Mouse (Mus musculus) CH12.LX (cell line): ENCODE measurements around the gene Asic2. TPM values are rescaled to one million over a fixed set of nuclear protein-coding genes. Genes with fewer than 3 reads are reported as not detected.

ENCODE experiments used
- DNase-seq: peaks from one replicate; pipeline ENCODE4 v3.0.0-alpha.2; 2013; ENCODE audit errors: extremely low read depth
- H3K27ac ChIP-seq: 2 replicates; pipeline ENCODE4 v1.5.1; 2012; ENCODE audit warnings: low read depth, mild to moderate bottlenecking, control low read depth, moderate library complexity; ENCODE audit not compliant: insufficient read depth
- H3K27me3 ChIP-seq: replicated peaks from 2 replicates; pipeline ENCODE3; 2012; ENCODE audit warnings: inconsistent platforms
- H3K36me3 ChIP-seq, 2 experiments: replicated peaks in 1 of 2; 2 replicates each; pipeline versions ENCODE3 to v1.6.1; 2012; ENCODE audit warnings: inconsistent platforms in 1 of 2, low read length in 1 of 2, mild to moderate bottlenecking in 1 of 2, mixed read lengths in 1 of 2, moderate library complexity in 1 of 2; ENCODE audit not compliant: control insufficient read depth in 1 of 2, insufficient read depth in 1 of 2
- H3K4me1 ChIP-seq, 2 experiments: 2 replicates each; pipeline ENCODE4 v1.6.1; 2012; ENCODE audit warnings: inconsistent platforms in 1 of 2, moderate library complexity in 1 of 2; ENCODE audit not compliant: insufficient read depth in 2 of 2, control insufficient read depth in 1 of 2
- H3K4me2 ChIP-seq: 2 replicates; pipeline ENCODE4 v1.6.1; 2012; ENCODE audit warnings: low read depth, mild to moderate bottlenecking, control low read depth; ENCODE audit not compliant: poor library complexity, insufficient read depth, severe bottlenecking
- H3K4me3 ChIP-seq, 3 experiments: fragments of 150-350 bp in 1 of 3; sonication (generic) in 1 of 3; replicated peaks in 1 of 3; 2 replicates each; pipeline versions ENCODE3 to v1.5.1; 2011 to 2012; ENCODE audit warnings: low read depth in 2 of 3, low read length in 2 of 3, mild to moderate bottlenecking in 2 of 3, moderate library complexity in 2 of 3, control low read depth in 1 of 3, improper control_type of control experiment in 1 of 3, inconsistent platforms in 1 of 3, mixed read lengths in 1 of 3; ENCODE audit not compliant: poor library complexity in 1 of 3
- H3K79me2 ChIP-seq: replicated peaks from 2 replicates; pipeline ENCODE4 v1.6.1; 2012; ENCODE audit warnings: mild to moderate bottlenecking, moderate library complexity; ENCODE audit not compliant: control insufficient read depth, poor library complexity, insufficient read depth, severe bottlenecking; ENCODE audit errors: extremely low read depth
- H3K9ac ChIP-seq: 2 replicates; pipeline ENCODE4 v1.6.1; 2012; ENCODE audit warnings: low read depth, mild to moderate bottlenecking, control low read depth, moderate library complexity; ENCODE audit not compliant: insufficient read depth
- H3K9me3 ChIP-seq: replicated peaks from 2 replicates; pipeline ENCODE3; 2012; ENCODE audit warnings: low read length, inconsistent platforms, mixed read lengths
- CHD1 ChIP-seq: IDR thresholded peaks from 2 replicates; pipeline ENCODE4 v1.6.1; 2012; ENCODE audit warnings: low read depth, low read length, improper control_type of control experiment, inconsistent platforms
- CHD2 ChIP-seq: IDR thresholded peaks from 2 replicates; pipeline ENCODE4 v1.6.1; 2011; ENCODE audit warnings: low read length, improper control_type of control experiment
- CTCF ChIP-seq, 2 experiments: IDR thresholded peaks in 1 of 2; conservative IDR thresholded peaks in 1 of 2; 2 replicates each; pipeline ENCODE4 v1.5.1; 2011 to 2012; ENCODE audit warnings: low read depth in 2 of 2, low read length in 2 of 2, improper control_type of control experiment in 1 of 2, inconsistent platforms in 1 of 2, mild to moderate bottlenecking in 1 of 2, moderate library complexity in 1 of 2
- EP300 ChIP-seq: IDR thresholded peaks from 2 replicates; pipeline ENCODE4 v1.6.1; 2011; ENCODE audit warnings: low read length, improper control_type of control experiment
- ETS1 ChIP-seq: conservative IDR thresholded peaks from 2 replicates; pipeline ENCODE4 v1.6.1; 2012; ENCODE audit warnings: low read depth, mild to moderate bottlenecking, inconsistent platforms, low read length, improper control_type of control experiment, moderate library complexity
- GABPA ChIP-seq: IDR thresholded peaks from 2 replicates; pipeline ENCODE4 v1.6.1; 2012; ENCODE audit warnings: low read depth, low read length, improper control_type of control experiment, inconsistent platforms; ENCODE audit not compliant: insufficient replicate concordance
- IRF4 ChIP-seq: IDR thresholded peaks from 2 replicates; pipeline ENCODE4 v1.6.1; 2014; ENCODE audit warnings: low read depth, mild to moderate bottlenecking, inconsistent platforms, low read length, improper control_type of control experiment
- JUN ChIP-seq: IDR thresholded peaks from 2 replicates; pipeline ENCODE4 v1.6.1; 2011; ENCODE audit warnings: low read depth, mild to moderate bottlenecking, low read length, improper control_type of control experiment, moderate library complexity; ENCODE audit not compliant: insufficient read depth
- MAX ChIP-seq: IDR thresholded peaks from 2 replicates; pipeline ENCODE4 v1.6.1; 2011; ENCODE audit warnings: low read length, improper control_type of control experiment
- MAZ ChIP-seq: IDR thresholded peaks from 2 replicates; pipeline ENCODE4 v1.6.1; 2012; ENCODE audit warnings: low read depth, mild to moderate bottlenecking, inconsistent platforms, low read length, improper control_type of control experiment, moderate library complexity
- MEF2A ChIP-seq: IDR thresholded peaks from 2 replicates; pipeline ENCODE4 v1.6.1; 2014; ENCODE audit warnings: low read depth, mild to moderate bottlenecking, inconsistent platforms, low read length, improper control_type of control experiment, borderline replicate concordance
- MXI1 ChIP-seq: IDR thresholded peaks from 2 replicates; pipeline ENCODE4 v1.6.1; 2011; ENCODE audit warnings: mild to moderate bottlenecking, low read depth, low read length, improper control_type of control experiment
- MYC ChIP-seq: IDR thresholded peaks from 2 replicates; pipeline ENCODE4 v1.6.1; 2011; ENCODE audit warnings: low read depth, mild to moderate bottlenecking, improper control_type of control experiment, low read length
- NELFE ChIP-seq: IDR thresholded peaks from 2 replicates; pipeline ENCODE4 v1.6.1; 2011; ENCODE audit warnings: low read depth, low read length, improper control_type of control experiment
- NRF1 ChIP-seq: IDR thresholded peaks from 2 replicates; pipeline ENCODE4 v1.6.1; 2014; ENCODE audit warnings: low read depth, mild to moderate bottlenecking, inconsistent platforms, low read length, improper control_type of control experiment, moderate library complexity
- POLR2A ChIP-seq: IDR thresholded peaks from 2 replicates; pipeline ENCODE4 v1.6.1; 2011; ENCODE audit warnings: low read depth, mild to moderate bottlenecking, improper control_type of control experiment, low read length
- POLR2AphosphoS2 ChIP-seq: IDR thresholded peaks from 2 replicates; pipeline ENCODE4 v1.6.1; 2011; ENCODE audit warnings: low read depth, low read length, improper control_type of control experiment
- RCOR1 ChIP-seq: conservative IDR thresholded peaks from 2 replicates; pipeline ENCODE4 v1.6.1; 2012; ENCODE audit warnings: low read depth, mild to moderate bottlenecking, inconsistent platforms, low read length, improper control_type of control experiment
- SMC3 ChIP-seq: IDR thresholded peaks from 2 replicates; pipeline ENCODE4 v1.6.1; 2011; ENCODE audit warnings: low read depth, low read length, improper control_type of control experiment
- TBP ChIP-seq: conservative IDR thresholded peaks from 2 replicates; pipeline ENCODE4 v1.6.1; 2011; ENCODE audit warnings: low read depth, low read length, improper control_type of control experiment
- TCF12 ChIP-seq: IDR thresholded peaks from 2 replicates; pipeline ENCODE4 v1.6.1; 2014; ENCODE audit warnings: low read depth, mild to moderate bottlenecking, inconsistent platforms, low read length, improper control_type of control experiment
- UBTF ChIP-seq: IDR thresholded peaks from 2 replicates; pipeline ENCODE4 v1.6.1; 2012; ENCODE audit warnings: low read depth, mild to moderate bottlenecking, inconsistent platforms, low read length, improper control_type of control experiment, moderate library complexity
- ZC3H11A ChIP-seq: IDR thresholded peaks from 2 replicates; pipeline ENCODE4 v1.6.1; 2012; ENCODE audit warnings: low read depth, mild to moderate bottlenecking, inconsistent platforms, low read length, improper control_type of control experiment
- ZKSCAN1 ChIP-seq: IDR thresholded peaks from 2 replicates; pipeline ENCODE4 v1.6.1; 2012; ENCODE audit warnings: low read depth, inconsistent platforms, low read length, improper control_type of control experiment, borderline replicate concordance
- ZMIZ1 ChIP-seq: IDR thresholded peaks from 2 replicates; pipeline ENCODE4 v1.6.1; 2012; ENCODE audit warnings: low read depth, mild to moderate bottlenecking, inconsistent platforms, low read length, improper control_type of control experiment
- ZNF384 ChIP-seq: IDR thresholded peaks from 2 replicates; pipeline ENCODE4 v1.6.1; 2012; ENCODE audit warnings: low read depth, low read length, improper control_type of control experiment, inconsistent platforms
- dilution Hi-C: fragments of 300-500 bp; cut with MboI; formaldehyde crosslinking; loops from 2 replicates; pipeline ENCODE4 v1.14.3; 2020; ENCODE audit warnings: low sequenced_read_pairs; ENCODE audit not compliant: extremely low pct_unique_long_range_greater_than_20kb, extremely low pct_ligation_motif_present
- in situ Hi-C: fragments of 300-500 bp; cut with MboI; formaldehyde crosslinking; loops from 3 replicates; pipeline ENCODE4 v1.14.3; 2019; ENCODE audit warnings: low sequenced_read_pairs, low pct_ligation_motif_present, low pct_unique_long_range_greater_than_20kb, mixed read lengths
- polyA plus RNA-seq: library from polyadenylated mRNA; unstranded; fragments of >175 nt; gene quantifications from 2 replicates; pipeline ENCODE4 v1.2.1, GENCODE M21; 2012; ENCODE audit warnings: low read depth; ENCODE audit not compliant: insufficient read length
- total RNA-seq, 2 experiments: library from RNA; depleted of rRNA; stranded (reverse); fragments of 300-350 nt in 1 of 2; fragments of >200 nt in 1 of 2; gene quantifications; 2 replicates each; pipeline ENCODE4 v1.2.3; 2012 to 2014

Asic2 gene
- total and polyA plus RNA-seq, 3 experiments: not detected

DNA sequence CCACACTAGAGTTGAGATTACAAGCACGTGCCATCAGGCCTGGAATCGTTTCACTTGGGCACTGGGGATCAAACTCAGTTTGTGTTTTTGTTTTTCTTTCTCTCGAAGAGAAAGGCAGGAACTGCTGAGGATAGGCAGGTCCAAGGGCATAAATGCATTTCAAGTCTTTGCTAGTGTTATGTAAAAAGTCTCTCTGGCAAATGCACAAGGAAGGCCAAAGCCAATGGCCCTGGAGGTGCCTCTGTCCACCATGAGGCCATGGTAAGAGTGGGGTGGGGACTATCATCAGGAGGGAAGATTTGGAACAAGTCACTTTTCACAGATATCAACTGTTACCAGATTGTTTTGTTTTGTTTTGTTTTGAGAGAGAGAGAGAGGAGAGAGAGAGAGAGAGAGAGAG lies 1122.1 kb downstream of the Asic2 start:
- in situ Hi-C loops: no loop called here
- no peaks in the 10 kb centered on the region for H3K36me3 ChIP-seq
- no peak overlapping the region for H3K27ac ChIP-seq

DNA sequence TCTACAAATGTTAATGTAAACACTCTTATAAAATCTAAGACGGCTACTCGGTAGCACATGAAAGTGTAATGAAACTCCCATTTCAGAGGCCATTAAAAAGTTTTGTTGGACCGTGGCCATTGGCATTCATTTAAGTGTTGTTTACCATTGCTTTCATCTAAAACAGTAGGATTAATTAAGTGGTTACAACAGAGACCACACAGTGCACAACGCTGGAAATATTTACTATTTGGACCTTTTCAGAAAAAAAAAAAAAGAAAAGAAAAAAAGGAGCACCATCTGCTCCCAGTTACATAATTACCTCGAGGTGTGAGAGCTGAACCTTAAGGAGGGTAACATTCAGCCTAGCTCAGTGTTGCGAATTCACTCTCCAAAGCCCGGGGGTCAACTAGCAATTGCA lies 1122.8 kb downstream of the Asic2 start:
- Histone ChIP-seq H3K9ac (no peak overlapping the region), H3K36me3 (no peaks in the 10 kb centered on the region), H3K79me2 (no peaks in the 10 kb centered on the region), H3K4me2 (no peak overlapping the region), H3K27me3 (peaks cover 87% of the 10 kb centered on the region), H3K9me3 (no peaks in the 10 kb centered on the region), H3K4me1 (no peaks in the 10 kb centered on the region), H3K4me3 (no peak overlapping the region), H3K27ac (no peak overlapping the region)
- in situ Hi-C loops: no loop called here
- dilution Hi-C loops: no loop called here
- TF ChIP-seq UBTF (no peak), ZC3H11A (no peak), POLR2A (no peak), TCF12 (no peak), CTCF (conservative IDR thresholded peaks at IDR 0.05 in 1 of 2, IDR thresholded peaks at IDR 0.05 in 1 of 2; ENCODE audit: low read depth in 2 of 2, low read length in 2 of 2) (no peak), MAZ (no peak), MAX (no peak), NRF1 (no peak), TBP (no peak), CHD2 (no peak), SMC3 (no peak), MEF2A (no peak), RCOR1 (no peak), ZMIZ1 (no peak), JUN (no peak), MYC (no peak), POLR2AphosphoS2 (no peak), ZKSCAN1 (no peak), ZNF384 (no peak)
- DNase-seq: no peak

More for the DNA sequence above, 1122.1 kb downstream of the Asic2 start:
- TF ChIP-seq EP300: no peak
- TF ChIP-seq POLR2AphosphoS2: no peak
- TF ChIP-seq POLR2A: no peak
- no peak for TF ChIP-seq MXI1
- TF ChIP-seq GABPA: no peak
- no peak for TF ChIP-seq TBP
- TF ChIP-seq ETS1: no peak
- no peak for TF ChIP-seq CHD1
- TF ChIP-seq MAX: no peak
- no peak for TF ChIP-seq ZKSCAN1
- TF ChIP-seq ZNF384: no peak
- no peak for TF ChIP-seq IRF4
- no peak for TF ChIP-seq NELFE
- no peak for TF ChIP-seq NRF1
- TF ChIP-seq, all 38 proteins: peak for 0
- H3K9me3 ChIP-seq: no peaks in the 10 kb centered on the region
- no peak for DNase-seq
- dilution Hi-C loops: no loop called here
- no peak overlapping the region for H3K9ac ChIP-seq
- H3K4me1 ChIP-seq: no peaks in the 10 kb centered on the region
- H3K4me3 ChIP-seq: no peak overlapping the region
- no peaks in the 10 kb centered on the region for H3K79me2 ChIP-seq
- H3K4me2 ChIP-seq: no peak overlapping the region
- peaks cover 89% of the 10 kb centered on the region for H3K27me3 ChIP-seq
